Mouse (Mus musculus): ENCODE data around the gene Plekha3. TPM values are rescaled to one million over a fixed set of nuclear protein-coding genes. Genes with fewer than 3 reads are reported as not detected.

The Plekha3 gene
- polyA plus RNA-seq, 1 experiment from 2014 or later = 9.1 TPM

GRCm38 (mm10) chr2:76658551-76658950, 16.5 kb upstream of the Plekha3 start:
- Histone ChIP-seq H3K4me2 (no peak overlapping the region), H3K27me3 (no peaks in the 10 kb centered on the region), H3K36me3 (peaks cover 11% of the 10 kb centered on the region), H3K4me3 (no peak overlapping the region), H3K4me1 (0 out of 2 replicates have a peak, but pooled peaks cover 2% of the 10 kb centered on the region), H3K9ac (no peak overlapping the region), H3K9me3 (no peaks in the 10 kb centered on the region), H3K27ac (no peak overlapping the region)
- WGBS = 72% methylated on average over 13 of the region's 13 CpGs
- no peak for ATAC-seq (ENCODE audit: insufficient number of reproducible peaks, low FRiP score, low TSS enrichment, low read depth)

DNA sequence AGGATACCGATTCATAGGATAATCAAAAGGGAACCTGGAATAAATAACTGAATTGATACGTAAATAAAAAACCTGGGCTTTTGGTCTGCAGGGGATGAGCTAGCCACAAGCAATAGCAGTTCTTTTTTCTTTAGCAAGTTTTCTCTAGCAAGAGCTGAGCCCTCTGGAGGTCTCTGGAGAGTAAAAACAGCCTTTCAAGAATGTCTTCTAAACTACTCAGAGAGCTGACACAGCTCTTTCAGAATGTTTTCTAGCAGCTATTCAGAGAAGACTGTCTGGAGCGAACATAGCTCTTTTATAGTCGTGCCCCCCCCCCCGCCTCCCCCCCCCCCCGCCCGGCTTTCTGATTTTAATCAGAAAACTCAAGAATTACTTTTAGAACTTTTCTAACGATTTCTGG, 15.7 kb upstream of the Plekha3 start:
- Histone ChIP-seq H3K4me2 (no peak overlapping the region), H3K9ac (no peak overlapping the region), H3K27me3 (no peaks in the 10 kb centered on the region), H3K9me3 (no peaks in the 10 kb centered on the region), H3K4me1 (0 out of 2 replicates have a peak, but pooled peaks cover 2% of the 10 kb centered on the region), H3K4me3 (no peak overlapping the region), H3K27ac (no peak overlapping the region), H3K36me3 (peaks cover 20% of the 10 kb centered on the region)
- ATAC-seq (ENCODE audit: insufficient number of reproducible peaks, low FRiP score, low TSS enrichment, low read depth) = no peak
- WGBS = 49% methylated on average over 5 of the region's 8 CpGs

- peaks cover 35% of the 10 kb centered on the region for H3K36me3 ChIP-seq
- no peak overlapping the region for H3K4me3 ChIP-seq
- no peak overlapping the region for H3K9ac ChIP-seq
- 96% methylated on average over 7 of the region's 7 CpGs for WGBS
- no peak overlapping the region for H3K27ac ChIP-seq
- no peak for ATAC-seq (ENCODE audit: insufficient number of reproducible peaks, low FRiP score, low TSS enrichment, low read depth)
- H3K27me3 ChIP-seq = no peaks in the 10 kb centered on the region
- no peaks in the 10 kb centered on the region for H3K9me3 ChIP-seq
- 0 out of 2 replicates have a peak, but pooled peaks cover 3% of the 10 kb centered on the region for H3K4me1 ChIP-seq
- no peak overlapping the region for H3K4me2 ChIP-seq
Observed at GRCm38 (mm10) chr2:76665531-76665930, 9.6 kb upstream of the Plekha3 start.

DNA sequence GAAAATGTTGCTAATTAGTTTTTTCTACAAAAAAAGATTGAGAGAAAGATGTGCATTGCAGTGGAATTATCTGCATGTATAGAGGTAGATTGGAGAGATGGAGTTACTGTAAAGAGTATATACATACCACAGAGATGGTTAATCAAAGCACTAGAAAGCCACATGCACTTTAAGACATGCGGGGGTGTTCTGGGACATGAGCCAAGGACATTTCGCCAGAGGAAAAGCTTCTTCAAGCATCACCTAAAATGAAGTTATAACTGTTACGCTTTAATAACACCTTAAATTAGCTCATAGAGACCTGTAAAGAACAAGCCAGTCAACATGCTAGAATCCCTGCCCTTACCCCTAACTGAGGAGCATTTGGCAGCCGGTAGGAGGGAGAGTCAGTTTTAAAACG, 7.9 kb upstream of the Plekha3 start:
- Histone ChIP-seq H3K27ac (no peak overlapping the region), H3K9me3 (no peaks in the 10 kb centered on the region), H3K4me3 (no peak overlapping the region), H3K36me3 (peaks cover 29% of the 10 kb centered on the region), H3K4me1 (peaks cover 7% of the 10 kb centered on the region; the same call in 1 of the 2 replicates), H3K27me3 (no peaks in the 10 kb centered on the region), H3K9ac (no peak overlapping the region), H3K4me2 (no peak overlapping the region)
- no peak for ATAC-seq (ENCODE audit: insufficient number of reproducible peaks, low FRiP score, low TSS enrichment, low read depth)
- 58% methylated on average over 5 of the region's 5 CpGs for WGBS

DNA sequence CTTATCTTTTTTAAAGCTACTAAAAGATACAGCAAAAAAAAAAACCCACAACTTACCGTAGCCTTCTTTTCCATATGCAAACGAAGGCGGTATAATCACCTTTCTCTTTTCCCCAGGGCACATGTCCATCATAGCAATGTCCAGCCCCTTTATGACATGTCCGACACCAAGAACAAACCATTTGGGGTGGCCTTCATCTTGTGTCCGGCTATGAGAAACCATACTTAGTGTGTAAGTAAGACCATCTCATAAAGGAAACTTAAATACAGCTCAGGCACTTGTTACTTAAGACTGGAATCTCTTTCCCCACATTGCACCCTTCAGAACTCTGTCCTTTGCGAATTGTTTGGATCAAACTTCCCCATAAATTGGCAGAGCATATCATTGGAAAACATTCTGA, 3.4 kb upstream of the Plekha3 start:
- Histone ChIP-seq H3K4me1 (peaks cover 23% of the 10 kb centered on the region), H3K4me2 (peak overlapping the region; percentile 51), H3K9me3 (no peaks in the 10 kb centered on the region), H3K27ac (0 out of 2 replicates have a peak overlapping the region, but pooled peaks have one; percentile 85), H3K27me3 (no peaks in the 10 kb centered on the region), H3K36me3 (peaks cover 7% of the 10 kb centered on the region; the same call in 1 of the 2 replicates), H3K9ac (0 out of 2 replicates have a peak overlapping the region, but pooled peaks have one; percentile 47), H3K4me3 (peak overlapping the region; percentile 42)
- no peak for ATAC-seq (ENCODE audit: insufficient number of reproducible peaks, low FRiP score, low TSS enrichment, low read depth)
- 76% methylated on average over 6 of the region's 6 CpGs for WGBS

DNA sequence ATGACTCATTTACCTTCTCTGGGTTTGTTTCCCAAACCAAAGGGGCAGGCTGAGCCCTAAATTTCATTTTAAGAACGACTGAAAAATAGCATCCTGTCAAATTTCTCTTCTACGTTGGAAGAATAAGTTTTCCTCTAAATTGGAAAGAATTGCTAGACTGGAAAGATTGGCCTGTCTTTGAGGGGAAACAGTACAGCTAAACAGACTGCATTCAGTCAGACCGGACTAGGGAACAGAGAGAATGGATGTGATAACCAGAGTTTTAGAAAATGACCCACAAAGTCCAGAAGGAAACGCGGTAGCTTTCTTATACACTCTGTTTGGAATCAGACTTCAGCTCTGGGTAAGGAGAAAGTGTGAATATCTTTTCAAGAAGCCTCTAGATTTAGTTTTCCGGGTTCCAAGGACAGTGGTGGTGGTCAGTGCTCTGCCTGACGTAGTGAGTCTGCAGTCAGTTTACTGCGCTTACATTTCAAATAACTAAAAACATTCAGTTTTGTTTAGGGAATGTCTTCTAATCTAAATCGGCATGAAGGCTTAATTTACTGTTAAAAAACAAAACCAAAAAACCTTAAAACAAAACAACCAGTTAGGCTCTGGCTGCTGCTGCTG, 2.8 kb upstream of the Plekha3 start:
- Histone ChIP-seq H3K9ac (peak overlapping the region; percentile 47), H3K36me3 (peaks cover 7% of the 10 kb centered on the region; the same call in 1 of the 2 replicates), H3K4me2 (peak overlapping the region; percentile 51), H3K4me1 (peaks cover 24% of the 10 kb centered on the region), H3K27me3 (no peaks in the 10 kb centered on the region), H3K9me3 (no peaks in the 10 kb centered on the region), H3K27ac (peak overlapping the region; percentile 85), H3K4me3 (peak overlapping the region; percentile 42)
- ATAC-seq (ENCODE audit: insufficient number of reproducible peaks, low FRiP score, low TSS enrichment, low read depth) = no peak
- WGBS = 16% methylated on average over 9 of the region's 9 CpGs

GRCm38 (mm10) chr2:76672966-76673392, 2.1 kb upstream of the Plekha3 start, which contains the start of gene Fkbp7:
Fkbp7 (minus strand) TSS chr2:76673116.
- WGBS = 0% methylated on average over 17 of the region's 17 CpGs
- H3K4me3 ChIP-seq = peak within 1 kb of the TSS; percentile 42
- H3K4me2 ChIP-seq = peak within 1 kb of the TSS; percentile 51
- H3K27me3 ChIP-seq = no peaks in the 10 kb centered on the region
- peaks cover 22% of the 10 kb centered on the region for H3K4me1 ChIP-seq
- ATAC-seq (ENCODE audit: insufficient number of reproducible peaks, low FRiP score, low TSS enrichment, low read depth) = peak; percentile 89
- peak within 1 kb of the TSS; percentile 85 for H3K27ac ChIP-seq
- H3K36me3 ChIP-seq = peaks cover 7% of the 10 kb centered on the region; the same call in 1 of the 2 replicates
- H3K9ac ChIP-seq = peak within 1 kb of the TSS; percentile 47
- no peaks in the 10 kb centered on the region for H3K9me3 ChIP-seq

GRCm38 (mm10) chr2:76673472-76674081, 1.5 kb upstream of the Plekha3 start:
- Histone ChIP-seq H3K4me1 (peaks cover 22% of the 10 kb centered on the region), H3K27me3 (no peaks in the 10 kb centered on the region), H3K4me2 (peak overlapping the region; percentile 51), H3K36me3 (peaks cover 7% of the 10 kb centered on the region; the same call in 1 of the 2 replicates), H3K27ac (peak overlapping the region; percentile 85), H3K9ac (no peak overlapping the region), H3K9me3 (no peaks in the 10 kb centered on the region), H3K4me3 (peak overlapping the region; percentile 42)
- ATAC-seq (ENCODE audit: insufficient number of reproducible peaks, low FRiP score, low TSS enrichment, low read depth) = no peak
- WGBS = 46% methylated on average over 7 of the region's 7 CpGs

DNA sequence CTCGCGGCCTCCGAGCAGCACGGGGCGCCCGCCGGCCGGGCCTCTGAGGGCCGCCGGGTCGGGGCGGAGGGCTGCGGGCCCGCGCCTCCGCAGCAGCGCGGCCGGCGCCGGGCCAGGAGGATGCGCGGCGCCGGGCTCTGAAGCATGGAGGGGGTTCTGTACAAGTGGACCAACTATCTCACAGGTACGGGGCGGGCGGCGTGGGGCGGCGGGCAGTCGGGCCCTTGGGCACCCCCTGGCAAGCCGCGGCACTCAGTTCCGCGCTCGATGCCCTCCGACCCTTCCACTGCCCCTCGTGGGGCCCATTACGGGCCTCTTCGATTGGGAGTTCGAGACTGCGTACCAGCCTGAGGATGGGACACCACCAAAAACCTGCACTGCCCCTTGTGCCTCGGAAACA, 370 bp downstream of the Plekha3 start:
- peaks cover 22% of the 10 kb centered on the region for H3K4me1 ChIP-seq
- H3K9me3 ChIP-seq = no peaks in the 10 kb centered on the region
- peaks cover 6% of the 10 kb centered on the region for H3K36me3 ChIP-seq
- H3K27ac ChIP-seq = peak overlapping the region; percentile 89
- WGBS = under 1% methylated on average over 44 of the region's 44 CpGs
- H3K4me3 ChIP-seq = peak overlapping the region; percentile 77
- ATAC-seq (ENCODE audit: insufficient number of reproducible peaks, low FRiP score, low TSS enrichment, low read depth) = no peak
- H3K4me2 ChIP-seq = peak overlapping the region; percentile 49
- no peaks in the 10 kb centered on the region for H3K27me3 ChIP-seq
- peak overlapping the region; percentile 77 for H3K9ac ChIP-seq

DNA sequence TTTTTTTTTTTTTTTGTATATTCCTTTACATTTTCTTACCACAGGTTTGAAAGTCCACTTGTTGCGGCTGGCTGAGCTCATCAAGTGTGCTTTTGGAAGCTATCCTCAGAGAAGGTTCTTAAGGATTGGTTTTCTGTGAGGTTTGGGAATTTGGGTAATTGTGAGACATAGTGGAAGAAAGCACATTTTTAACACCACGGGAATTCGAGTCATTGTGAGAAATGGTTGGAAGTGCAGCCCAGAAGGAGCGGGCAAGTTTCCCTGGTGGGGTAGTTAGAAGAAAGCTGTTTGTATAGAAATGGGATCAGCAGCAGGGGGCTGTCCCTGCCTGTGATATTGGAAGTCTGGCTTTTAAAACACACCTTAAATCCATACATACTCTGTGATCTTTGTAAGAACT, 868 bp downstream of the Plekha3 start:
- Histone ChIP-seq H3K4me2 (peak overlapping the region; percentile 49), H3K4me1 (peaks cover 22% of the 10 kb centered on the region), H3K36me3 (peaks cover 10% of the 10 kb centered on the region), H3K27me3 (no peaks in the 10 kb centered on the region), H3K4me3 (peak overlapping the region; percentile 77), H3K9me3 (no peaks in the 10 kb centered on the region), H3K9ac (0 out of 2 replicates have a peak overlapping the region, but pooled peaks have one; percentile 17), H3K27ac (no peak overlapping the region)
- no peak for ATAC-seq (ENCODE audit: insufficient number of reproducible peaks, low FRiP score, low TSS enrichment, low read depth)
- WGBS = 13% methylated on average over 4 of the region's 4 CpGs

DNA sequence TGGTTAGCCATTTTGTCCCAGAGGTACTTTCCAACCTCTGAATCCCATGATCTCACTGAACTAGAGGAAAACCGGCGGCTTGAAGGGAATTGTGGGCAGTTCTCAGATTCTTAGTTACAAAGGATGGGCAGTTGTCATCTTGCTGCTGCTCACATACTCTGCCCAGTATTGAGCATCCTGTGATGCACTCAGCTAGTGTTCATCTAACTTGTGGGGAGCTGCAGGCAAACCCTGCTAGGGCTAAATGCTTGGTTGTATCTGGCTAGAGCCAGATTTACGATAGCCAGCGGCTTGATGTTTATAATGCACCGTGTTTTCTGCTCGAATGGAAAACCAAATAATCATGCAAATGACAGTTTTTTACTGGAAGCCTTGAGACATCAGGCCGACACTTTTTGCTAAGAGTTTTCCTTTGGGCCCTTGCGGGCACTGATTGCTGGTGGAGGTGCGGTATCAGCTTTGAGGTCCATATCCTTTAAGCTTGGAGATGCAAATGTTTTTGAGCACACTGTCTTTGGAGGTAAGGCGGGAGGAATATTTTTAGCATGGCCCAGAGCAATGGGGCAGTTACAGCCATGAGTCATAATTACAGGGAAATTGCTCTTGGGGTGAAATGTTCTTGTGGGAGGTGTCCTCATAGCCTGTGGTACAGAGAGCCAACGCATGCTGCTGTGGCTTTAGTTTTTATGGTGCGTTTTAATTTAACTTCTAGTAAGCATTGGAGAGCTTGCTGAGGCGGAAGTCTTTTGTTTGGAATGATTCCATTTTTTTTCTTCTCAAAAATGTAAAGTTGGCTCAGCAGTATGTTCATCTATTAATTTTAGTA, 1.5 kb downstream of the Plekha3 start:
- peaks cover 21% of the 10 kb centered on the region for H3K4me1 ChIP-seq
- H3K36me3 ChIP-seq = peaks cover 13% of the 10 kb centered on the region
- no peaks in the 10 kb centered on the region for H3K9me3 ChIP-seq
- peak overlapping the region; percentile 49 for H3K4me2 ChIP-seq
- H3K9ac ChIP-seq = 0 out of 2 replicates have a peak overlapping the region, but pooled peaks have one; percentile 17
- ATAC-seq (ENCODE audit: insufficient number of reproducible peaks, low FRiP score, low TSS enrichment, low read depth) = no peak
- peak overlapping the region; percentile 77 for H3K4me3 ChIP-seq
- H3K27ac ChIP-seq = no peak overlapping the region
- no peaks in the 10 kb centered on the region for H3K27me3 ChIP-seq
- 35% methylated on average over 13 of the region's 13 CpGs for WGBS

Measured in limb, embryonic 15.5 days (tissue).